Mouse (Mus musculus) neural tube, embryonic 13.5 days (tissue): Measurements from ENCODE around the gene Miga1. TPM values are rescaled to one million over a fixed set of nuclear protein-coding genes. Genes with fewer than 3 reads are reported as not detected.
A peak's percentile ranks its signal among the peaks of the same experiment; 100 is the strongest.
"Not testable (repeated sequence)": the region's sequence is repeated elsewhere in the genome, so short reads cannot be mapped to it uniquely, and the experiment has no call there.

Experiments
- ATAC-seq: fragments of 200-750 bp; cut with Nextera tagmentation; 2 replicates; pipeline ENCODE4 v1.8.0; 2017; ENCODE audit warnings: low read depth, mild to moderate bottlenecking, moderate TSS enrichment, moderate library complexity
- H3K27ac ChIP-seq: fragments of 300-500 bp; sonication (generic); replicated peaks from 2 replicates; pipeline ENCODE4 v1.5.1; 2015; ENCODE audit warnings: moderate library complexity, mild to moderate bottlenecking, inconsistent platforms
- H3K27me3 ChIP-seq: fragments of 300-500 bp; sonication (generic); 2 replicates; pipeline ENCODE4 v1.6.1; 2015; ENCODE audit warnings: mild to moderate bottlenecking, inconsistent platforms
- H3K36me3 ChIP-seq: fragments of 300-500 bp; sonication (generic); 2 replicates; pipeline ENCODE4 v1.6.1; 2015; ENCODE audit warnings: mild to moderate bottlenecking, inconsistent platforms
- H3K4me1 ChIP-seq: fragments of 300-500 bp; sonication (generic); replicated peaks from 2 replicates; pipeline ENCODE4 v1.6.1; 2015; ENCODE audit warnings: inconsistent platforms
- H3K4me2 ChIP-seq: fragments of 300-500 bp; sonication (generic); 2 replicates; pipeline ENCODE4 v1.6.1; 2015; ENCODE audit warnings: inconsistent platforms, mild to moderate bottlenecking, moderate library complexity
- H3K4me3 ChIP-seq: fragments of 300-500 bp; sonication (generic); 2 replicates; pipeline ENCODE4 v1.5.1; 2015; ENCODE audit warnings: mild to moderate bottlenecking, inconsistent platforms
- H3K9ac ChIP-seq: fragments of 300-500 bp; sonication (generic); 2 replicates; pipeline ENCODE4 v1.6.1; 2015; ENCODE audit warnings: moderate library complexity, mild to moderate bottlenecking, inconsistent platforms
- H3K9me3 ChIP-seq: fragments of 300-500 bp; sonication (generic); 2 replicates; pipeline ENCODE4 v1.6.1; 2016; ENCODE audit warnings: inconsistent platforms
- WGBS: fragments of 180-500 bp; shearing (Covaris S2); methylation state at CpG from one replicate; pipeline ENCODE4 v1.1.7; 2015; 5-methylcytosine and 5-hydroxymethylcytosine counted together
- polyA plus RNA-seq: library from polyadenylated mRNA; unstranded; fragments of >200 nt; fragmentation: Nextera tagmentation; extraction: Ambion mirVana; gene quantifications from 2 replicates; pipeline ENCODE4 v1.2.1, GENCODE M21; 2015

Gene Miga1
- polyA plus RNA-seq, 1 experiment from 2014 or later, result 17.2 TPM

GRCm38 (mm10) chr3:152259409-152259808 lies 80.8 kb downstream of the Miga1 start:
- ATAC-seq, result peak; percentile 65
- not testable (repeated sequence) for H3K9ac ChIP-seq, H3K27me3 ChIP-seq, H3K27ac ChIP-seq, H3K9me3 ChIP-seq, H3K4me3 ChIP-seq, H3K4me1 ChIP-seq, H3K36me3 ChIP-seq, H3K4me2 ChIP-seq
- 46% methylated on average over 8 of the region's 9 CpGs for WGBS

- Histone ChIP-seq H3K36me3 (no peaks in the 10 kb centered on the region), H3K9ac (no peak overlapping the region)
- 88% methylated on average over 3 of the region's 3 CpGs for WGBS
Measured at GRCm38 (mm10) chr3:152257528-152257927, 82.7 kb downstream of the Miga1 start.

GRCm38 (mm10) chr3:152250487-152250886 lies 89.7 kb downstream of the Miga1 start:
- H3K9ac ChIP-seq, result no peak overlapping the region
- 86% methylated on average over 1 of the region's 1 CpGs for WGBS
- no peak overlapping the region for H3K4me2 ChIP-seq
- H3K4me1 ChIP-seq, result no peaks in the 10 kb centered on the region
- H3K27ac ChIP-seq, result no peak overlapping the region
- H3K4me3 ChIP-seq, result no peak overlapping the region
- H3K9me3 ChIP-seq, result no peaks in the 10 kb centered on the region
- no peaks in the 10 kb centered on the region for H3K36me3 ChIP-seq
- ATAC-seq, result no peak
- H3K27me3 ChIP-seq, result no peaks in the 10 kb centered on the region

More at GRCm38 (mm10) chr3:152257528-152257927, 82.7 kb downstream of the Miga1 start:
- peaks cover 7% of the 10 kb centered on the region for H3K4me1 ChIP-seq
- no peaks in the 10 kb centered on the region for H3K9me3 ChIP-seq
- no peak overlapping the region for H3K4me3 ChIP-seq
- no peak for ATAC-seq
- no peaks in the 10 kb centered on the region; the same call in 1 of the 2 replicates for H3K27me3 ChIP-seq
- no peak overlapping the region for H3K27ac ChIP-seq
- H3K4me2 ChIP-seq, result no peak overlapping the region

- Histone ChIP-seq H3K9ac (no peak overlapping the region), H3K4me2 (no peak overlapping the region), H3K4me1 (no peaks in the 10 kb centered on the region), H3K4me3 (no peak overlapping the region), H3K27ac (no peak overlapping the region), H3K36me3 (no peaks in the 10 kb centered on the region), H3K27me3 (no peaks in the 10 kb centered on the region), H3K9me3 (no peaks in the 10 kb centered on the region)
- ATAC-seq, result no peak
- WGBS, result 89% methylated on average over 12 of the region's 12 CpGs
Measured at GRCm38 (mm10) chr3:152247708-152248107, 92.5 kb downstream of the Miga1 start.

GRCm38 (mm10) chr3:152245273-152245910 lies 94.8 kb downstream of the Miga1 start:
- WGBS, result 74% methylated on average over 5 of the region's 5 CpGs
- Histone ChIP-seq H3K9me3 (no peaks in the 10 kb centered on the region), H3K27ac (no peak overlapping the region), H3K27me3 (no peaks in the 10 kb centered on the region), H3K36me3 (no peaks in the 10 kb centered on the region), H3K4me1 (no peaks in the 10 kb centered on the region), H3K4me3 (no peak overlapping the region), H3K4me2 (no peak overlapping the region), H3K9ac (no peak overlapping the region)
- ATAC-seq, result no peak

- Histone ChIP-seq H3K36me3 (peaks cover 8% of the 10 kb centered on the region), H3K9me3 (no peaks in the 10 kb centered on the region), H3K4me3 (no peak overlapping the region), H3K27me3 (no peaks in the 10 kb centered on the region), H3K27ac (no peak overlapping the region), H3K9ac (no peak overlapping the region), H3K4me2 (no peak overlapping the region), H3K4me1 (no peaks in the 10 kb centered on the region)
- 75% methylated on average over 4 of the region's 4 CpGs for WGBS
- ATAC-seq, result no peak
Measured at GRCm38 (mm10) chr3:152243304-152243703, 96.9 kb downstream of the Miga1 start.

- Histone ChIP-seq H3K9me3 (no peaks in the 10 kb centered on the region), H3K27ac (no peak overlapping the region), H3K27me3 (no peaks in the 10 kb centered on the region), H3K4me2 (no peak overlapping the region), H3K36me3 (peaks cover 20% of the 10 kb centered on the region), H3K4me3 (no peak overlapping the region), H3K9ac (no peak overlapping the region), H3K4me1 (no peaks in the 10 kb centered on the region)
- ATAC-seq, result no peak
- WGBS, result 75% methylated on average over 3 of the region's 3 CpGs
Measured at GRCm38 (mm10) chr3:152241098-152241497, 99.1 kb downstream of the Miga1 start.

- Histone ChIP-seq H3K9me3 (no peaks in the 10 kb centered on the region), H3K4me3 (no peak overlapping the region), H3K4me1 (no peaks in the 10 kb centered on the region), H3K36me3 (peaks cover 29% of the 10 kb centered on the region), H3K27me3 (no peaks in the 10 kb centered on the region), H3K27ac (no peak overlapping the region), H3K9ac (no peak overlapping the region), H3K4me2 (no peak overlapping the region)
- ATAC-seq, result no peak
- WGBS, result 91% methylated on average over 1 of the region's 1 CpGs
Measured at GRCm38 (mm10) chr3:152239592-152239991, 100.6 kb downstream of the Miga1 start.

GRCm38 (mm10) chr3:152238836-152239235 lies 101.4 kb downstream of the Miga1 start:
- ATAC-seq, result no peak
- Histone ChIP-seq H3K27me3 (no peaks in the 10 kb centered on the region), H3K4me2 (no peak overlapping the region), H3K27ac (no peak overlapping the region), H3K9ac (no peak overlapping the region), H3K4me3 (no peak overlapping the region), H3K36me3 (peaks cover 37% of the 10 kb centered on the region), H3K4me1 (no peaks in the 10 kb centered on the region), H3K9me3 (no peaks in the 10 kb centered on the region)
- 82% methylated on average over 2 of the region's 2 CpGs for WGBS

GRCm38 (mm10) chr3:152235805-152236204 lies 104.4 kb downstream of the Miga1 start:
- no peak for ATAC-seq
- Histone ChIP-seq H3K9ac (no peak overlapping the region), H3K27ac (no peak overlapping the region), H3K4me3 (no peak overlapping the region), H3K9me3 (no peaks in the 10 kb centered on the region), H3K27me3 (no peaks in the 10 kb centered on the region), H3K4me1 (no peaks in the 10 kb centered on the region), H3K4me2 (no peak overlapping the region), H3K36me3 (peaks cover 53% of the 10 kb centered on the region)
- 92% methylated on average over 1 of the region's 1 CpGs for WGBS

GRCm38 (mm10) chr3:152235238-152235637 lies 105.0 kb downstream of the Miga1 start:
- Histone ChIP-seq H3K4me1 (no peaks in the 10 kb centered on the region), H3K4me3 (no peak overlapping the region), H3K4me2 (no peak overlapping the region), H3K36me3 (peaks cover 58% of the 10 kb centered on the region), H3K27me3 (no peaks in the 10 kb centered on the region), H3K27ac (no peak overlapping the region), H3K9me3 (no peaks in the 10 kb centered on the region), H3K9ac (no peak overlapping the region)
- 100% methylated on average over 1 of the region's 1 CpGs for WGBS
- ATAC-seq, result no peak

GRCm38 (mm10) chr3:152231333-152232100 lies 108.7 kb downstream of the Miga1 start:
- H3K4me1 ChIP-seq, result no peaks in the 10 kb centered on the region
- no peak overlapping the region for H3K4me3 ChIP-seq
- H3K36me3 ChIP-seq, result peaks cover 71% of the 10 kb centered on the region
- 60% methylated on average over 6 of the region's 6 CpGs for WGBS
- H3K9me3 ChIP-seq, result no peaks in the 10 kb centered on the region
- no peaks in the 10 kb centered on the region for H3K27me3 ChIP-seq
- no peak overlapping the region for H3K9ac ChIP-seq
- no peak for ATAC-seq
- H3K27ac ChIP-seq, result no peak overlapping the region
- H3K4me2 ChIP-seq, result no peak overlapping the region
